Mouse (Mus musculus) adrenal gland, adult 2 months (tissue): ENCODE results near the gene Gm5447. TPM values are rescaled to one million over a fixed set of nuclear protein-coding genes. Genes with fewer than 3 reads are reported as not detected.

Experiments
- DNase-seq: peaks from one replicate; pipeline ENCODE4 v3.0.0; 2021
- long read RNA-seq: library from polyadenylated mRNA; stranded (forward); transcript quantifications from one replicate; pipeline ENCODE4 v2.0.0, GENCODE M21; 2021
- polyA plus RNA-seq: library from polyadenylated mRNA; depleted of rRNA; stranded (reverse); fragments of >200 nt; gene quantifications from 2 replicates; pipeline ENCODE4 v1.2.3, GENCODE M21; 2012; rRNA removed
- total RNA-seq, 2 experiments: library from RNA; stranded (reverse); gene quantifications; 2 replicates each; pipeline ENCODE4 v1.2.3; 2021

Gm5447 gene
- total RNA-seq, result not detected
- not detected in 2 replicates for polyA plus RNA-seq
- long read RNA-seq, result 0 reads

- peak; percentile 93 for DNase-seq
Observed at GRCm38 (mm10) chr13:30973501-30974246, at the start of gene Gm5447, which contains the start of gene Exoc2. Gene Gm5447, plus strand, starts transcription at chr13:30974204. Gene Exoc2, minus strand, starts transcription at chr13:30974093.

DNA sequence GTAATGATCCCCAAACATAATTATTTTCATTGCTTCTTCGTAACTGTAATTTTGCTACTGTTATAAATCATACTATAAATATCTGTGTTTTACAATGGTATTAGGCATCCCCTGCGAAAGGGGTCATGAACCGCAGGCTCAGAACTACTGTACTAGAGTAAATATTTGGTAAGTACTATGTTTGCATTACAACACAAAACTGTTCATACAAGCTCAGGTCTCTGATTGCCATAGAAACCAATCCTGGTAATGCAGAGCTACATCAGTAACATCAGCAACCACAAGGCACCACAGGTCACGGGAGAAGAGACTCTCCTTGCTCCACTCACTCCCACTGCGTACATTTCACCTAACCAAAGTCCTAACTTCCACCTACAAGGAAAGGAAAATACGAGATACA is 49.7 kb upstream of the Gm5447 start:
- DNase-seq, result no peak

GRCm38 (mm10) chr13:30929119-30929518 is 44.9 kb upstream of the Gm5447 start:
- no peak for DNase-seq

DNA sequence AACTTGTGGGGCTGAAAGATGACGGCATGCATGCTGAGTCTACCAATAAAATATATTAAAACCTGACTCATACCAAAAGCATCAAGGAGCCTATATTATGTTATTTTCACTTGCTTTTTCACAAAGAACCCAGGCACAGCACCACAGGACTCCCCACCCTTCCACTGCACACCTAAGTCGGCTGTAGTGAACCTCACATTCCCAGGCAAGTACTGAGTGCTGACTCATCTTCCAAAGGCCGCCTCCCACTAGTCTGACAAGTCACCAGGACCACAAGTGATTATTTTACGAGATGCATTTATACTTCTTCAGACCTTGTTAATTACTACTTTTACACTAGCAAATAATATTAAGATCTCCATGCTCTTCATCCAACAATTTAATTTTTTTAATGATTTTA is 42.4 kb upstream of the Gm5447 start:
- DNase-seq, result peak; percentile 27

- DNase-seq, result no peak
Observed at GRCm38 (mm10) chr13:30932972-30933371, 41.0 kb upstream of the Gm5447 start.

- DNase-seq, result no peak
Observed at GRCm38 (mm10) chr13:30945788-30946187, 28.2 kb upstream of the Gm5447 start.

GRCm38 (mm10) chr13:30947129-30947528 is 26.9 kb upstream of the Gm5447 start:
- DNase-seq, result no peak

DNA sequence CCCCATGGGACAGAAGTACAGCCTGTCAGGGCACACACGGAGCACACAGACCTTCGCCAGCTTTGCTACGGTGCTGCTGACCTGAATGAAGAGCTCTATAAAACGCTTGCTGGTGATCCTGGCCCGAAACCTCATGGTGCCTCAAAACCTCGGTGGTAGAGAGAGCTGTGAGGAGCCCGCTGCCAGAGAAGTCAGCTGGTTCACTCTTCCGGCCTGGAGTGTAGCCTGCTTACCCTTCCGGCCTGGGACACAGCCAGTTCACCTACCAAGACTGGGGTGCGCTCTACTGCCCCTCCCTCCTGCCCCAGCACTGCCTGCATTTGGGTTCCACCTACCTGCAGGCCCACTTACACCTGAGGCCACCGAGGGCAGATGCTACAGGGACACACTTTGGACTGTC is 26.5 kb upstream of the Gm5447 start, which contains the start of gene Hus1b:
TSS of gene Hus1b (minus strand) at position 220 of the 400 bp plus-strand sequence.
- no peak for DNase-seq

DNA sequence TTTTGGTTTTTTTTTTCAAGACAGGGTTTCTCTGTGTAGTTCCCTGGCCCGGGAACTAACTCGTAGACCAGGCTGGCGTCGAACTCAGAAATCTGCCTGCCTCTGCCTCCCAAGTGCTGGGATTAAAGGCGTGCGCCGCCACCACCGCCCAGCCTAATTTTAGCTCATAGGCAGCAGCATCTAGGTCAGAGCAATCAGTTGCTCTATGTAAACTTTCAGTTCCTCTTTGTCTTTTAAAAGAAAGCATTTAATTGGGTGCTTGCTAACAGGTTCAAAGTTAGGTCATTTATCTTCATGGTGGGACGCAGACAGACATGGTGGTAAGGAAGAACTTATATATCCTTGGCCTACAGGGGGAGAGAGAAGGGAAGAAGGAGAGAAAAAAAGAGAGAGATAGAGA is 24.8 kb upstream of the Gm5447 start:
- no peak for DNase-seq

DNA sequence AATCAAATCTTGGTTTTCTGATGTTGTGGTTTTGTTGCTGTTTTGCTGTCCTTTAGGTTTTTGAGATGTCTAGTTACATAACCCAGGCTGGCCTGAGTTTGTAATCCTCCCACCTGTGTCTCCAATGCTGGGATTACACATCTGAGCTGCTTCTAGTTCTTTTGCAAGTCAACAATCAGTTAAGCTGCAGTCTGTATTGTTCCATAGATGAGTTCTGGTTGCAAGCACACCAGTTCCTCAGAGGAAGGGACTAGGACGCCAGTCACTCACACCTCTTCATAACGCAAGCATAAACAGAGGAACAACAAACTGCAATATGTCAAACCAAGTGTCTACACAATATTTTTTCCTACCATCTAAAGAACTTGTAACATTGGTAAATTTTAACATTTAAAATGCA is 22.0 kb upstream of the Gm5447 start:
- no peak for DNase-seq

GRCm38 (mm10) chr13:30953580-30953979 is 20.4 kb upstream of the Gm5447 start:
- DNase-seq, result no peak

DNA sequence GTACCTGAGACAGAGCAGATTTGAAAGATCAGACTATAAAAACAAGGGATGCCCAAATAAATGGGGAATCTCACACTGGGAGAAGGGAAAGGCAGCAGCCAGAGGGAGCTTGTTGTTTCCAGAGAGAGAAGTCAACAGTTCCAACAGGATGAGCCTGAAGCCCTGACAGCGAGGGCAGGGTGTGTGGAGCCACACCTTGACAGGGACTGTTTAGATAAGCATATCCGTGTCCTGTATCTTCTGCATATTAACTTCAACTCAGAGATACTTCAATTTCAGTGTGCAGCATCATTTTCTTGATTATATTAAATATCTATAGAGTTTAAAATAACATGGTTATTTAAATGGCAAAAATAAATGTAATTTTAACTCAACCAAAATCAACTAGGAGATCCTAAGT is 13.3 kb upstream of the Gm5447 start:
- DNase-seq, result no peak

GRCm38 (mm10) chr13:30961932-30962331 is 12.1 kb upstream of the Gm5447 start:
- no peak for DNase-seq

- DNase-seq, result no peak
Observed at GRCm38 (mm10) chr13:30966507-30966911, 7.5 kb upstream of the Gm5447 start.

DNA sequence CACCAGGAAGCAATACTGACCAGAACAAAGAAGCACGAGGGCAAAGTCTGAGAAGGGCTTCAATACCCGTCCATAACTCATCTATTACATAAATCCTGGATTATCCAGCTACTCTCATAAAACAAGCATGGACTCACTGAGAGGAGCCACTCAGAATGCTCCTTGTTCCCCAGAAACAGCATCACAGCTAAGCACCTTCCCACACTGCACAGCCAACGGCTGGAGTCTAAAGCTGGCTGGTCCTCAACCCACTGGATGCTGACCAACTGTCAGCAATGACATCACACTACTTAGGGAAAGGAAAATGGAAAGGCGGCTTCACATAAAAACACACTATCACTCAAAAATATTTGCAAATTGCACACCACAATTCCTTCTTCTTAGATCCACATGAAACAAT is 5.7 kb upstream of the Gm5447 start:
- DNase-seq, result no peak

- DNase-seq, result no peak
Observed at GRCm38 (mm10) chr13:30971047-30971446, 3.0 kb upstream of the Gm5447 start.

DNA sequence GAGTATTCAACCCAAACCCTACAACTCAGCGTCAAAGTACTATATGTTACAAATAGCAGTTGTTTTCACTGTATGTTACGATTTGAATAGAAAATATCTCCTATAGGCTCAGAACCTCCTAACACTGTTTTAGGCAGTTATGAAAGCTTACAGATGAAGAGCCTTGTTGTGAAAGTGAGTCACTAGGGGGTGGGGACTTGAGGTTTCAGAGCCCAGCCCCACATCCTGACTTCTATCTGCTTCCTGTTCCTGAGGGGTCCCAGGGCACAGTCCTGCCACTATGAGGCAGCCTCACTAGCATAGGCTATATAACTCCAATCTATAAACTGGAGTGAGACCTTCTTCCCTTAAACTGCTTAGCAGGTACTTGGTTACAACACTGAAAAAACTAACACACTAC is 1.9 kb upstream of the Gm5447 start:
- no peak for DNase-seq

GRCm38 (mm10) chr13:30974247-30974630 is 235 bp downstream of the Gm5447 start:
- DNase-seq, result no peak

GRCm38 (mm10) chr13:30976536-30977084 is 2.6 kb downstream of the Gm5447 start:
- DNase-seq, result no peak

DNA sequence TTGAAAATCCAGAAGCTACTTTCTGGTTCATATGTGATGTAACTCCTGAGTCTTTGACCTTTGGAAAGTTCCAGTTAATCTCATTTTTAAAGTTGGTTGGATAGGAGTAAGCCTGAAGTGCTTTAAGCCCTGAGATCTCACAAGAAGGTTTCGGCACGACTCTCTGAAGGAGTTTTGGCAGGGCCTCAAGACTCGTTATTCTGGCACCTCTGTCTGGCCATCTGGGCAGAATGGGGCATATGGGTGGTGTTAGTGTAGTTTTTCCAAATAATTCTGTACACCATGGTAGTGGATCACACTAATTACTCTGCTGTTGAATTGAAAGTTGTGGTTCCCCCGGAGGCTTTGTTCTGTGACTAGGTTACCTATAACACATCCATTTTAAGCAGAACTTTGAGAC is 4.2 kb downstream of the Gm5447 start:
- DNase-seq, result no peak

- DNase-seq, result peak; percentile 55
Observed at GRCm38 (mm10) chr13:30981666-30982065, 7.7 kb downstream of the Gm5447 start.

GRCm38 (mm10) chr13:30985275-30985597 is 11.2 kb downstream of the Gm5447 start:
- no peak for DNase-seq

GRCm38 (mm10) chr13:30985598-30986466 is 11.8 kb downstream of the Gm5447 start:
- peak; percentile 68 for DNase-seq
